Mouse (Mus musculus): ENCODE data around the gene Ttll1.

The Ttll1 gene

DNA sequence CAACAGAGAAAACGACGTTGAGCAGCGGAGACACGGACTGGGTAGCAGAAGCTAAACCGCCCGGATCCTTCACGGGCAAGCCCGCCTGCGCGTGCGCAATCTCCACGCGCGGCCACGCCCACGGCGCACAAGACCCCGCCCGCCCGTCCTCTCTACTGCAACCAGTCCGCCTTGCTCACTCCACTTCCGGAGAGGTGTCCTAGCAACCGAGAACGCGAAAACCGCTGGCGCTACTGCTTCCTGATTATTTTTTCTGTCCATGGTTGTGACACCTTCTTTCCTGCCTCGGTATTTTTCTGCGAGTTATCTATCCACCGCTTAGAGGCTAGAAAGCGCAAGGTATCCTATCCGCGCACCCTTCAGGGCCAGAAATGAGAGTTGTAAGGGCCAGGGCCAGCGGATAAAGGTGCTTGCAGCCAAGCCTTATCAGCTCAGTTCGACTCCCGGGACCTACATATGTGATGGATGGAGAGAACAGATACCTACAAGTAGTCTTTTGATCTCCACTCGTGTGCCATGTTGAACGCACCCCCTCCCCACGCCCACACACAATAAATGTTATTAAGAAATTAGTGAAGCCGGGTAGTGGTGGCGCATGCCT lies at the start of gene Ttll1:
TSS of gene Ttll1 (minus strand) at position 89 of the 601 bp plus-strand sequence.
- DNase-seq, result peak; percentile 97

DNA sequence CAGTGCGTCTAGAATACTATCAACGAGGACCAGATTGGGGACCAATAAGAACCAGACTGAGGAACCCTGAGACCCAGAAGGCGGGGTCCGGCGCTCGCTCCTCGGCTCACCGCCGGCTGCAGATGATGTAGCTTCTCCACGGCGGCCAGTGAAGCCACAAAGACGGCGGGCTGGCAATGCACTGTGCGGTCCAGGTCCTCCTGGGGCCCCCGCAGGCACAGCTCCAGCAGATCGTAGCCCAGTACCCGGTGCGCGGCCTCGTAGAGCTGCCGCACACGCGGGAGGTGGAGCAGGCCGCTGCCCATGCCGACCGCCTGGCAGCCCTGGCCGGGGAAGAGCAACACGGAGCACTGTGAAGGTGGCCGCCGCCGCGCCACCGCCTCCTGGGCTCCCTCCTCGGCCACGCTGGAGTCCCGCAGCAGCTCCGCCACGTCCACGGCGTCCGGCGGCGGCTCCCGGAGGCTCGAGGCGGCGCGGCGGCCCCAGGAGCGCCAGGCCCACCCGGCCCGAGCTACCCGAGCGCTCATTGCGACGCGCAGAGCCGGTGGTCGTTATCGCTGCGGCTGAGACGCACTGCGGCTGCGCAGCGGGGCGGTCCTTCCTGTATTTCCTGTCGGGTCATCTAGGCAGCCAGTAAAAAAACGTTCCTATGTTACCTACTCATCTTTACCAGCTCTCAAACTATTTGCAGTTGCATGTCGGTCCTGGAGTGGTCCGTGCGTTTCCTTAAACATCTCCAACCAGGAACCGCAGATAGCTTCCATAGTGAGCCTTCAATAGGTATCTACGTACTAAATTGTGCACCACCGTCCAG lies 44.7 kb upstream of the Ttll1 start:
- DNase-seq, result peak; percentile 93

DNA sequence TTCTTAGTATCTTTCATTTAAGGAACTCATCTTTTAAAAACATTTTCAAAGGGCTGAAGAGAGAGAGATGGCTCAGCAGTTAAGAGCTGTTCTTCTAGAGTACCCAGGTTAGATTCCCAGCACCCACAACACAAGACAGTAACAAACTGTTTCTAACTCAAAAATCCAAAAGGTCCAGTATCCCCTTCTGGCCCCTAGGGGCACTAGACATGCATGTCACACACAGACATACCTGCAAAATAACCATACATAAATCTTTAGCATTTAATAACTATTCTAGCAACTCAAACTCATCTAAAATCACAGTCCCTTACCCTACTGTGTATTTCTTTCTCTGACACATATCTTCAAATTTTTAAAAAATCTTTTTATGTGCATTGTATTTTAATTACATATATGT lies 43.1 kb upstream of the Ttll1 start:
- peak; percentile 18 for DNase-seq

DNA sequence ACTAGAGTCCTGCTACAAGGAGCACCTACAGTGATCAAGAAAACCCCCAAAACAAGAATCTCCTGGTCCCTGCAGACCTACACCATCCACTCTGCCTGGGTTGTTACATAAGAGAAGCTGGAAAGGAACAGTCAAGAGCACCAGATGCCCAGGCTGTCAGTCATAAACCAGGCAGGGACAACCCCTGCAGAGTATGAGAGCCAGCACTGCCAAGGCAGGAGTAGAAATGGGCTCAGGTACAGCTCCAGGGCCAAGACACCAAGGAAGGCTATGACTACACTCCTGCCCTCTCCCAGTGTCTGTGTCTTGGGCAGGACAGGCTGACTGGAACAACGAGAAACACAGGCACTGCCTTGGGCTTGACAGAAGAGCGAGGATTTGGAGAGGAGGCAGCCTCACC lies 39.4 kb upstream of the Ttll1 start:
- DNase-seq, result no peak

DNA sequence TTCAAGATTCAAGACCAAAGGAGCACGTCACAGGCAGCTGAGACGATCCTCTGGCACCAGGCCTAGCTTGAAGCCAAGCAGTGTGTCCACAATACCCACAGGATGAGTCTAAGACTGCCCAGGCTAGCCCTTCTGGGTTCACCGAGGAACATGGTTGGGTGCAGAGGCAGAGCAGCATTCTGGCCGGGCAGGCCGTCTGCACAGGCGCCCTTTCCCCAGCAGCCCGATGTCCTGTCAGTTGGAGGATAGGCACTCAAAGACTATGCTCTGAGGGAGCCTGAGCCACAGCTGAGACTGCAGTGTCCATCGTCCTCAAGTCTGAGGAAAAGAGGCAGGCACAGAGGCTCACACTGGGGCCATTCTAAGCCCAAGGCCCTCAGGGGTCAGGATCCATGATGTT lies 36.5 kb upstream of the Ttll1 start:
- DNase-seq, result no peak

DNA sequence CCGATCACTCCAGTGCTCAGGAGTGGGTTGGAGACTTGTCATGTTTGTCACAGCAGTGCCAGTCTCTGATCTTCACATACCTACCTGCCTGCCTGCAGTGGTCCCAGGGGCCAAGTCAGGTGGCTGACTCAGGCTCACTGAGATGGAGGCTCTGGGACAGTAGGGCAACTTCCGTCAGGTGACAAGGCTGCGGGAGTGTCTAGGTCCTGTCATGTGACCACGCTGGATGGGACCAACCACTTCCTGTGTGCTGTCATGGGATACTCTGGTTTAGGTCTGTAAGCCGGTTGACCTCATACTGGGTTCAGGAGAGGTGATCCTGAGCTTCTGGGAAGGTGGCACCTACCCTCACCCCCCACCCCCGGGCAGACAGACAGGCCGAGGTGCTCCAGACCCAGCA lies 35.3 kb upstream of the Ttll1 start:
- no peak for DNase-seq

DNA sequence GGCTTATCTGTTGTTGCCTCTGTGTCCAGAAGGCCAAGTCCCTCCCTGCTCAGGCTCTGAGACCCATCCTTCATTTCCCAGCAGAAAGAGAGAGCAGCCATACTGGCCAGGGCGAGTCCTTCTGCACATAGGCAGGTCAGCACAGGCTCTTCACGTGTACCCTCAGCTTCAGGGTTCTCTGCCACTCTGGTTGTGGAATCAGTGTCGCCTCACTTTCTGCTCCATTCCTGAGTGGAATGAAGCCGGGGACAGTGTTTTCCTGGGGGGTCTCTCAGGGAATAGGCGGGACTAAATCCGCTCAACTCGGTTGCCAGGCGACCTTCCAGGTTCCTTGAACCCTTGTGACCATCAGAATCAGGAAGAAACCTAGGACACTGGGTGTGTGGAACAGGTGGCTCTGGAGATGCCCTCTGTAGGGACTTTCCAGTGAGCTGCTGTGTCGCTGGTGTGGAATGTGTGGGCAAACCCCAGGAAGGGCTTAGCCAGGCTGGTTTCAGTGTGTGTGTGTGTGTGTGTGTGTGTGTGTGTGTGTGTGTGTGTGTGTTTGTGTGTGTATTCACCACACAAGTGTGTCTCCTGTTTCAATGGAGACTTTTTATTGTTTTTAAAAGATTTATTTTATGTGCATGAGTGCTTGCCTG lies 31.1 kb upstream of the Ttll1 start:
- no peak for DNase-seq

DNA sequence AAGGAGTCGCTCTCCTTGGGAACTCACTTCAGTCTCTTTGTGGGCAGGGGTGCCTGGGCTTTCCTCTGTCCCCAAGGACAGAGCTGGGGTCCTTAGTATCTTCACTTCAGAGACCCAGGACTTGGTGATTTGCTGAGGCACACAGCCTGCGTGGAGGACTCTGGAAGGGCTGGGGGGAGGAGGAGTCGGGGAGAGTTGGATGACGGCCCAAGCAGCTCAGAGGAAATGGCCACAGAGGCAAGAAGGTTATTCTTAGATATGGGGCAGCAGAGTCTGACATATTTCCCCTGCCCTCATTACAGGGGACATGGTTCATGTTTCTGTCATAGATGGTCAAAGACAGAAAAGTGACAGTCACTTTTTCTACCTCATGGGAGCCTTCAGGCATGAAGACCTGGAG lies 29.2 kb upstream of the Ttll1 start:
- DNase-seq, result no peak

DNA sequence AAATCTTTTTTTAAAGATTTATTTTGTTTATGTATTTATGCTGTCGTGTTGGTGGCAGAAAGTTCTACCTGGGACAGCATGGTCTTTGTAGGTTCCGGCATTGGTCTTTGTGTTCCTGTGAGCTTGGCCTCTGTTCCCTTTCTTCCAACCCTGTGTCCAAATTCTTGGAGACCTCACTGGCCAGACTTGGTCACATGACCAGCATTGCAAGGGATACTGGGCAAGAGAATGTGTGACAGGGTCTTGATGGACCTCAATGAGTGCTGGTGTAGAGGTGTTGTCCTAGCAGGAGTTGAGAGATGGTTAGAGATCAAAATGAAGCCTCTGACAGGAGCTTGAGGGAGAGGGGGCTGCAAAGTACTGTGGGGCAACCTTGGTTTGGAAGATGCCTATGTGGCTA lies 28.2 kb upstream of the Ttll1 start:
- no peak for DNase-seq

DNA sequence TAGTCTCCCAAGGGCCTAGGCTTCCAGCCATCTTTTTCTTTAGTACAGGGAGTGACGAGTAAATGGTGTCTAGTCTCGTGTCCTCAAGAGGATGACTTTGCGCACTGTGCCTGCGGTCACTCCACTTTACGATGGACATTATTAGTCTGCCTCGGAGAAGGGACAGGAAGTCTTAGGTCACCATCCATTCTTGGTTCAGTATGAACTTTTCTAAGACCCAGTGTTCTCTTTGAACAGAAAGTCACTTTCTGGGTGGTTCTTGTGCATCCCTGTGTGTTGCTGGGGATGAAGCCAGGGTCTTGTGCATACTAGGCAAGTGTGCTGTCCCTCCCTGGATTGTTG lies 25.2 kb upstream of the Ttll1 start:
- no peak for DNase-seq

DNA sequence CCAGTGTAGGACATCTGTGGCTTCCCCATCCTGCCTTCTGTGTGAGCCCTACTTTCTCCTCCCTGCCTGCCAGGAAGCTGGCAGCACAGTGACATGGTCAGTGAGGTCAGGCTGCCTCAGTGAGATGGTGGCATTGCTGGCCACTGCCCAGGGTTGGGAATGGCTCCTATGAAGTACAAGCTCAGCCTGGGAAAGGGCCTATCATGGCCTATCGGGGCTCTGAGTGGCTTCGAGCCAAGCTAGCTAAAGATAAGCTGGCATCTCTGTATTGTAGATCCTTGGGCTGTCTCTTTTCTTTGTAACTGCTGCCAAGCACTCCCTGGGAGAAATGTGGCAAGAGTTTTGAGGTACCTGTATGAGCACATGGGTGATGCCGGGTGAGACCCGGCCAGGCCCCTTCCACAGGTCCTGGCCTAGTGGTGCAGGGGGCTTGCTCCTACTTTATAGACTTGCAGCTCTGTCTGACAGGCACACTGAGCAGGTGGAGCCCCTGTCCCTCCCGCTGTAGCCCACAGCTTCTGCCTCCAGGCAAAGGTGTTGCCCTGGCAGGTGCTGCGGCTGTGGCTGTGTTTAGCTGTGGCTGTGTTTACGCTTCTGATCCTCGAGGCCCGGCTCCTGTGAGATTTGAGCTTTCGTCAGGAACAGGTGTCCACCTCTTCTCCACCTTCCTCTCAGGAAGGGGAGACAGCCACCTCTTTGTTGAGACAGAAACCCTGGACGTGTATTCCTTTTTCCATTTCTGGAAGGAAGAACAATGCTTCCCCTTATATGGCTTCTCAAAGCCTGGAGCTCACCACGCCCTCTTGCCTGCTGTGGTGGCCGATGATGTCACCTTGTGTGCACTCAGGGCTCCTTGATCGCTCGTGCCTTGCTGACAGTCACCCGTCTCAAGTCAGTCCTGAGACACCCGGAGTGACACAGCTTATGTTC lies 24.5 kb upstream of the Ttll1 start:
- DNase-seq, result no peak

DNA sequence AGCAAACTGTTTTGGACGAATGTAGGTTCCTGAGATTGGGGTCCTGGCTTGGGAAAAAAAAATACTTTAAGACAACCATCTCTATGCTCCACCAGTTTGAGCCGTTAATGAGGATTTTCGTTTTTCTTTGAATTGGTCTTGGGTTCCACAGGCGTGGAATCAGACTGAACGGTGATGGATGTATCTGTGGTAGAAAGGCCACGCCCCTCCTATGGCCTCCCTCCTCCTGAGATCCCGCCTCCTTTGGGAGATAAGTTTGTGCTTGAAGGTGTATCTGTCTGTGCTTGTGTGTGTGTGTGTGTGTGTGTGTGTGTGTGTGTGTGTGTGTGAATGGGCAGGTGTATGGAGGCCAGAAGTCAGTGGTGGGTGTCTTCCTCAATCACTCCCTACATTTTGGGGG lies 21.9 kb upstream of the Ttll1 start:
- no peak for DNase-seq

DNA sequence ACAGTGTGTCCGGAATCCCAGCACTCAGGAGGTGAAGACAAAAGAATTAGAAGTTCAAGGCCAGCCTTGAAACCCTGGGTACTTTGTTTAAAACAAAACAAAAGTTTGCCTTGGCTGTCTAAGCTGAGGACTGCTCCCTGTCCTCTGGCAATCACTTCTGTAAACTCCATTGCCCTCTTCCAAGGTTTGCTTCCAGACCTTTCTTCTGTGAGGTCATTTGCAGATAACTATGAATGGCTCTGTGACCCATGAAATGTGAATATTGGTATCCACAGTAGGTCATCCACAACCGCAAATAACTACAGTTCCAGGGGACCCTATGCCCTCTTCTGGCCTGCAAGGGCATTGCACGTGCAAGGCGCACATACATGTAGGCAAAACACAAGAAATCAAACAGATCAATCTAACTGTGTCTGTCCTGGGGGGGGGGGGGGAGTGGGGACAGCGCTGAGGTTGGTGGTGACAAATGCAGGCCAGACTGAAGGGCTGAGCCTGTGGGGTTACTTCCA lies 21.3 kb upstream of the Ttll1 start:
- DNase-seq, result no peak

DNA sequence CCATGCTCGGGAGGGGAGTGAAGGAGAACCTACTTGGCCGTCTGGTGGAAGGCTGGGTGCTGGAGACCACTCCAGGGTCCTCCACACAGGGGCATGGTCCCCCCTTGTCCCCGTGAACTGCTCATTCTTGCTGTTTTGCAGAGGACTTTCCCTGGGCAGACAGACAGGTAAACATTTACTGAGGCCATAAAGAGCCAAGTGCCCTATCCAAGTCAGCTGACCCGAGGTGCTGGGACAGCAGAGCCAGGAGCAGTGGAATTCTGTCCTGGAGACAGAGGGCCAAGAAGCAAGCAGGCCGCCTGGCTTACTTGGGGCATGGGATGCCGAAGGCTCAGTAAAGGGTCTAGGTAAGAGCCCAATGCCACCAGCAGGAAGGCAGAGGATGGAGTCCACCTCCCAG lies 20.0 kb upstream of the Ttll1 start:
- DNase-seq, result no peak

DNA sequence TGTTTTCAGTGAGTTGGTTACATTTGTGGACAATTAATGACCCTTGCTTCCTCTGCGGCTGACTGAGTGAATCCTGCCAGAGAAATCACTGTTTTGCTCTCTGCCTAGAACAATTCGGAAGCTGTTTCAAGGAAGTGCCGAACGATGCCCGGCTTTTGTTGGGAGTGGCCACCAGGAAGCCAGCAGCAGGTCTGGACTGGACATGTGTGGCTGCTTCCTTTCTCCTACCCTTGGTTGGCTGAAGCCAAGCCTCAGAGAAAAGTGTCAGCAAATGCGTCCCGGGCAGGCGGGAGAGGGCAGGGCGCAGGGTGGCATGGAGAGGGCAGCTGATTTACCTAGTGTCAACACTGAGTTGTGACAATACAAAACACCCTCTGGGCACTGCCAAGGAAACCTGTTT lies 19.5 kb upstream of the Ttll1 start:
- no peak for DNase-seq

DNA sequence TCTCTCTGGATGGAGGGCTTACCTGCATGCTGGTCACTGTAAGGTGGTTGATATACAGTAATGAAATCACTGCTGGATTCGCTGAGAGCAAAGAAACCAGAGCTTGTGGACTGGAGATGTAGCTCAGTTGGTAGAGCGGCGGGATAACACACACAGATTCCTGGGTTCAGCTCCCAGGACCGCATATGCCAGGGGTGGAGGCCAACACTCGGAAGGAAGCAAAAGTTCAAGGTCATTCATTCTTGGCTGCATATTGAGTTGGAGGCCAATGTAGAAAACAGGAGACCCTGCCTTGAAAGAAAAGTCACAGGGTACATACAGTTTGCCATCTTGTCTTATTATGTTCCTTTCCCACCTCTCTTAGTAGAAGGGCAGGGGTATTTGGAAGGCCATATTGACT lies 19.1 kb upstream of the Ttll1 start:
- DNase-seq, result no peak

DNA sequence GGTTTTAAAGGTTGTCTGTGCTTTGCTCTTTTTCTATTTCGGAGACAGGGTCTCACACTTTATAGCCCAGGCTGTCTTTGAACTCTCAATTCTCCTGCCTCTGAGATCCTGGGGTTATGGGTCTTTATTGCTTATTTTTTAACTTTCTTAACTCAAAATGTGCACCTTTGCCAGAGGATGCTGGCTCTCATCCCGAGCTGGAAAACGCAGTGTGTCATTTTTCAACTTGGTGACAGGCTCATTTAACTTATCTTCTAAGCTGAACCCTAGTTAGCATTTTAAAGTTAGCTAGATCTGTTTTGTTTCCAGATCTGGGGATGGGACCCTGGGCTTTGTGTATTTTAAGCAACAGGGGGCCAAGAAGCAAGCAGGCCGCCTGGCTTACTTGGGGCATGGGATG lies 18.2 kb upstream of the Ttll1 start:
- no peak for DNase-seq

DNA sequence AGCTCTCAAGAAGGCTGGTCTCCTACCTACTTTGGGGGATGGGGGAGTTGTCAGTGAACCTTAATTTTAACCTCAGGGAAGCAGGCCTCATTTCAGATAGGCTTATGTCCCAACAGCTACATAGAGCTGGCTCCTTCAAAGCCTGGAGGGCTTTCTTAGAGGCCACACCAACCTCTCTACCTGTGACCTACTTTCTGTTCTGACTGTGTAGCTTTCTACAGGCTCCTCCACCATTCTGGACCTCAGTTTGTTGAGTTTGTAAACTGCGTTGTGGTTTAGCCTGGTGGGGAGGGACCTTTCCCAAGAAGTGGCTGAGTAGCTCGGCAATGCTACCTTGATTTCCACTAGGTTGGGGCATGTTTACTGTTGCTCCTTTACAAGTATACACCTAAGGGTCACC lies 17.1 kb upstream of the Ttll1 start:
- no peak for DNase-seq

DNA sequence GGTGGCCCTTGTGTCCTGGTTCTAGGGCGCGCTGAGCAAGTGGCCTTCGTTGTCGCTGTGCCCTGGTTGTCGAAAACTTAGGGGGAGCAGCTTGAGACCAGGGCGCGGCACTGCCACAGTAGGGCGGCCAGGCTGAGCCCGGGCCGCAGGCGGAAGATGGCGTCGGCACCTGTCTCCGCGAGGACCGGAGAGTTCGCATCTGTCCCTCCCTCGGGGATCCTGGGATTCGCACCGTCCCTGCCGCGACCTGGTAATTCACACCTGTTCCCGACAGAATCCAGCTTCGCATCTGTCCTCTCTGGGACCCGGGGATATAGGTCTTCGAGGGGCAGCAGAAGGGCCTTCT lies 16.4 kb upstream of the Ttll1 start:
- peak; percentile 41 for DNase-seq

DNA sequence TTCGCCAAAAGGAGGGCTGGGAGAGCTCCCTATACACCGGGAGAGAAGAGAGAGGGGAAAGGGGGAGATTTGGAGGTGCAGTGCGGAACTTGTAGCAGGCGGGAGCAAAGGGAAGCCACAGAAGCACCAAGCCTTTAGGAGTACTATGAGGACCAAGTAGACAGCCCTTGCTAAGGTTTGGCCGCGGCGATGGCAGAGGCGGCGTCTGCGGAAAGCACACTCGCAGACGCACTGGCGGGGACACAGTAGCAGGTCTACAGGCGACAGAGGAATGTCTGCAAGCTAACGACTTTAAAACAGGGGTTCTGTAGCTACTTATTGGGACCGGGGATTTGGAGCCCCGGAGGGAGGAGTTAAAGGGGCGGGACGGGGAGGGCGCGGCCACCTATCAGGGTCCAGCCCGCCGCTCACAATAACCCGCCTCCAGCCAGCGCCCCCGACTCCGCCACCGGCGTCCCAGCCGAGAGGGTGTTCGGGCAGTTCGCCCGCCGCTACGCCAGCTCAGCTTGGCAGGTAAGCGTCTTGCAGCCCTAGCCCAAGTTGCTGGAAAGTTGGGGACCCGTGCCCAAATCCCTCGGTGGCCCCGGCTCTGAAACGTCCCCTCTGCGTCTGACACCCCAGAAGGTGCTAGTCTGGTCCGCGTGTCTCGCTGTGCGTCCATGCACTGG lies 15.9 kb upstream of the Ttll1 start, which contains the start of gene Bik:
TSS of gene Bik (plus strand) at position 439 of the 668 bp plus-strand sequence.
- DNase-seq, result peak; percentile 81

DNA sequence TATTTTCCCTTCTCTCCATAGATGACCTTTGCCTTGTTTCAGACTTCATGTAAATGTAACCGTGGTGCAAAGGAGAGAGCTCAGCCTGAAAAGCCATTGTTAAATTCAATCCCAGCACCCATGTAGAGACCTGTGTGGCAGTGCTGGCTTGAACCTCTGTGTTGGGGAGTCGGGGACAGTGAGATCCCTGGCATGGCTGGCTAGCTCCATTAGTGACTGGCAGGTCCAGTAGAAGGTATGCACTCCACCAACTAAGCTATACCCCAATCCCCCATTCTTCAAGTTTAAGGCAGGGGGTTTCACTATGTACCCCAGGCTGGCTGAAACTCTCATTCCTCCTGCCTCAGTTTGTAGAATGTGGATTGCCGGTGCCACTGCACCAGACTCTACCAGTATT lies 13.6 kb upstream of the Ttll1 start:
- DNase-seq, result no peak

DNA sequence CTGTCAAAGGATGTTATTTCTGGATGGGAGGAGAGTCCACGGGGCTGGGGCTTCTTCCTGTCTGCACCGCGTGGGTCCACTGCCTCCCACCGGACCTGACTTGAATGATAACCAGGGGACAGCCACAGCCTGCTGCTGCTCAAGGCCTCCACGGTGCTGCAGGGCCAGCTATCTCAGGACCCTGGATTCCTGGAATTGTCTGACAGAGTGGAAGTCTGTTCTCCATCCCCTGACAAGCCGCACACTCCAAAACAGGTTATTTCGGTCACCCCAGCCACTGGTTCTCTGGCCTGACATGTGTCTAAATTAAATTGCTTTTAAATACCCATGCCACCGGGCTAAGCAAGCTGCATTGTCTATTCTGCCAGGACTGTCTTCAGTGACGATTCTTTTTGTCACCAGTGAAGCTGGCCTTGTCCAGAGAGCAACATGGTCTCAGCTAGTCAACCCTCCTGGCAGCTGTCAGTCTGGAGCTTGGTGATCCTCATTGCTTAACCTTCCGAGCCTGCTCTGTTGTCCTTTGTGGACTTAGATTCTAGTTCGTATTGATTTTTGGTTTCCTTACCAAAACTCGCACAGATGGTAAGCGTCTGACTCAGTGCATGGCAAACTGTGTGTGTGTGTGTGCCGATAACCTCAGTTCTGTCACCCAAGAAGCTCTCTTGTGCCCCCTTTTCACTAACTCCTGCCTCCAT lies 13.1 kb upstream of the Ttll1 start:
- DNase-seq, result no peak
